Mouse (Mus musculus): ENCODE results near the gene Grin2d.

GRCm38 (mm10) chr7:45850661-45851060 is 27.5 kb downstream of the Grin2d start:
- TF ChIP-seq CTCF (IDR thresholded peaks at IDR 0.05; ENCODE audit: control insufficient read depth, insufficient read depth, insufficient replicate concordance, low read depth, low read length) = no peak
- TF ChIP-seq POLR2A (IDR thresholded peaks at IDR 0.05; ENCODE audit: control insufficient read depth, low read depth, low read length) = no peak

Data from testis, adult 2 months (tissue).